27 mouse cellular contexts compared by ENCODE assay signal in the genomic region with DNA sequence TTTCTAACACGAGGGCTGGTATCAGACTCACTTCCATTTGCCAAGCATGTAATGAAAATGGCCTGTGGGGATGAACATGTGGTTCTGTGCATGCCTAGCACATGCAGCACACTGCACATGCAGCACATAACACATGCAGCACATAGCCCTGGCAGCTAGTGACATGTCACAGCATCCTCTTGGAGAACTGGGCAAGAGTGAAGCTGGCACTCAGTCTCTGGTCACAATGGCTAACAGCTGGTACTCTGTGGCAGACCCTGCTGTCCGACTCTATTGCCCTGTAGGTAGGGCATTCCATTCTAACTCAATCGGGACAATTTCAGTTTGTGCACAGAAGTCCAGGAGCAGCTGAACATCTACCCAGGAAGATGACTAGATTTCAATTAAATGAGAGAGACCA.
"Had no signal": no experiment of that assay in that cellular context is flagged by ENCODE, and none has a peak within 500 bp of the region (broad histone marks: within the 10 kb centered on the region; RNA-seq: fewer than 3 reads in every experiment).

No protein-coding gene starts in this region.

- H3K9ac ChIP-seq: heart, embryonic 13.5 days; heart, embryonic 15.5 days; hindbrain, embryonic 13.5 days; hindbrain, embryonic 15.5 days; intestine, embryonic 15.5 days; limb, embryonic 12.5 days; liver, embryonic 13.5 days had no signal

- H3K4me2 ChIP-seq: heart, embryonic 11.5 days; heart, embryonic 13.5 days; heart, embryonic 15.5 days; hindbrain, embryonic 13.5 days; hindbrain, embryonic 15.5 days; intestine, embryonic 15.5 days; limb, embryonic 12.5 days; liver, embryonic 11.5 days; liver, embryonic 13.5 days had no signal

- H3K9me3 ChIP-seq: heart, embryonic 13.5 days; heart, embryonic 15.5 days; hindbrain, embryonic 10.5 days; hindbrain, embryonic 13.5 days; hindbrain, embryonic 15.5 days; intestine, embryonic 15.5 days; limb, embryonic 10.5 days; limb, embryonic 12.5 days; liver, embryonic 13.5 days had no signal

- H3K27me3 ChIP-seq: heart, embryonic 13.5 days; heart, embryonic 15.5 days; hindbrain, embryonic 13.5 days; hindbrain, embryonic 15.5 days; intestine, embryonic 15.5 days; limb, embryonic 12.5 days; liver, embryonic 13.5 days had no signal

- H3K36me3 ChIP-seq: heart, embryonic 13.5 days; heart, embryonic 15.5 days; hindbrain, embryonic 10.5 days; hindbrain, embryonic 13.5 days; hindbrain, embryonic 15.5 days; intestine, embryonic 15.5 days; limb, embryonic 10.5 days; limb, embryonic 12.5 days had no signal

- H3K27ac ChIP-seq: heart, adult 2 months; hindbrain, embryonic 10.5 days; hindbrain, embryonic 13.5 days; hindbrain, embryonic 15.5 days; intestine, embryonic 15.5 days; layer of hippocampus, adult 2 months; left cerebral cortex, adult 2 months; limb, embryonic 10.5 days; limb, embryonic 12.5 days; liver, embryonic 13.5 days had no signal

- DNase-seq: gastrocnemius, postnatal 14 days; gastrocnemius, postnatal 36 days; heart, adult 11 months; heart, adult 2 months; heart, postnatal 14 days; heart, postnatal 4 days; kidney, adult 18-20 months; kidney, adult 8-10 months; kidney, postnatal 10 days; kidney, postnatal 25 days; kidney, postnatal 4 days; liver; liver, embryonic 13.5 days had no signal

- ATAC-seq: inflammation-experienced regulatory T-cells, adult 6 months; intestine, postnatal 0 days had no signal

- H3K4me3 ChIP-seq: heart, adult 2 months; heart, embryonic 13.5 days; heart, embryonic 15.5 days; hindbrain, embryonic 10.5 days; hindbrain, embryonic 13.5 days; hindbrain, embryonic 15.5 days; intestine, embryonic 15.5 days; layer of hippocampus, adult 2 months; left cerebral cortex, adult 2 months; limb, embryonic 10.5 days; limb, embryonic 12.5 days; liver, embryonic 13.5 days had no signal
